Mouse (Mus musculus) stomach, embryonic 14.5 days (tissue): ENCODE results near the gene Dytn. TPM values are rescaled to one million over a fixed set of nuclear protein-coding genes. Genes with fewer than 3 reads are reported as not detected.

Experiments used
- ATAC-seq: fragments of 200-750 bp; cut with Nextera tagmentation; 2 replicates; pipeline ENCODE4 v1.8.0; 2017; ENCODE audit warnings: low read depth, moderate TSS enrichment; ENCODE audit not compliant: insufficient number of reproducible peaks, insufficient read depth, low FRiP score
- H3K27ac ChIP-seq: fragments of 300-500 bp; sonication (generic); 2 replicates; pipeline ENCODE4 v1.5.1; 2014; ENCODE audit warnings: mild to moderate bottlenecking, low read length, moderate library complexity, mixed read lengths
- H3K27me3 ChIP-seq: fragments of 300-500 bp; sonication (generic); 2 replicates; pipeline ENCODE4 v1.6.1; 2014; ENCODE audit warnings: low read length, control low read depth, mixed read lengths; ENCODE audit not compliant: control insufficient read depth, insufficient read depth
- H3K36me3 ChIP-seq: fragments of 300-500 bp; sonication (generic); 2 replicates; pipeline ENCODE4 v1.6.1; 2014; ENCODE audit warnings: mild to moderate bottlenecking, control low read depth, low read length, moderate library complexity, mixed read lengths; ENCODE audit not compliant: control insufficient read depth, insufficient read depth
- H3K4me1 ChIP-seq: fragments of 300-500 bp; sonication (generic); 2 replicates; pipeline ENCODE4 v1.6.1; 2014; ENCODE audit warnings: low read length, control low read depth, mixed read lengths; ENCODE audit not compliant: control insufficient read depth, insufficient read depth
- H3K4me2 ChIP-seq: fragments of 300-500 bp; sonication (generic); replicated peaks from 2 replicates; pipeline ENCODE4 v1.6.1; 2014; ENCODE audit warnings: low read depth, low read length, control low read depth
- H3K4me3 ChIP-seq: fragments of 300-500 bp; sonication (generic); 2 replicates; pipeline ENCODE4 v1.5.1; 2014; ENCODE audit warnings: low read depth, low read length, control low read depth
- H3K9ac ChIP-seq: fragments of 300-500 bp; sonication (generic); replicated peaks from 2 replicates; pipeline ENCODE4 v1.6.1; 2014; ENCODE audit warnings: low read depth, mild to moderate bottlenecking, control low read depth, low read length, moderate library complexity, mixed read lengths
- H3K9me3 ChIP-seq: fragments of 300-500 bp; sonication (generic); 2 replicates; pipeline ENCODE4 v1.6.1; 2016; ENCODE audit warnings: low read depth, low read length, control low read depth; ENCODE audit not compliant: control insufficient read depth
- WGBS: fragments of 180-500 bp; shearing (Covaris S2); extraction: QIAGEN DNeasy Blood & Tissue Kit; methylation state at CpG from one replicate; pipeline ENCODE4 v1.1.7; 2014; 5-methylcytosine and 5-hydroxymethylcytosine counted together
- polyA plus RNA-seq: library from polyadenylated mRNA; unstranded; fragments of >200 nt; fragmentation: Nextera tagmentation; extraction: Ambion mirVana; gene quantifications from 2 replicates; pipeline ENCODE4 v1.2.1, GENCODE M21; 2014

Dytn gene
- polyA plus RNA-seq, 1 experiment from 2014 or later, result not detected

- no peak overlapping the region for H3K27ac ChIP-seq
- H3K36me3 ChIP-seq, result no peaks in the 10 kb centered on the region
- H3K4me3 ChIP-seq, result no peak overlapping the region
- no peak overlapping the region for H3K4me2 ChIP-seq
- no peaks in the 10 kb centered on the region for H3K4me1 ChIP-seq
- H3K27me3 ChIP-seq, result no peaks in the 10 kb centered on the region
- H3K9ac ChIP-seq, result no peak overlapping the region
- no peaks in the 10 kb centered on the region for H3K9me3 ChIP-seq
- 45% methylated on average over 6 of the region's 6 CpGs for WGBS
- ATAC-seq, result no peak
These were observed 113.3 kb downstream of the Dytn start for GRCm38 (mm10) chr1:63573432-63573831.

Other genes with a start within 250 kb of the Dytn start
- 5.4 and 6.0 TPM in 2 replicates for gene Adam23, start 241.0 kb downstream of the Dytn start, polyA plus RNA-seq
- gene Gm39653, start 71.0 kb downstream of the Dytn start, polyA plus RNA-seq, result not detected in 2 replicates
- not detected in 2 replicates for gene Mdh1b, start 43.4 kb upstream of the Dytn start, polyA plus RNA-seq
- gene Fastkd2, start 43.7 kb upstream of the Dytn start, polyA plus RNA-seq, result 62.3 and 65.6 TPM in 2 replicates
- 0.32 TPM in 1 of 2 replicates, not detected in the other for gene 4933402D24Rik, start 82.3 kb upstream of the Dytn start, polyA plus RNA-seq